Mouse (Mus musculus): ENCODE results near the gene Gnai2. TPM values are rescaled to one million over a fixed set of nuclear protein-coding genes. Genes with fewer than 3 reads are reported as not detected.
A peak's percentile ranks its signal among the peaks of the same experiment; 100 is the strongest.
"Not testable (repeated sequence)": the region's sequence is repeated elsewhere in the genome, so short reads cannot be mapped to it uniquely, and the experiment has no call there.

The Gnai2 gene
- polyA plus RNA-seq (2012; fragmentation: generic; extraction: Trizol): 499 TPM

GRCm38 (mm10) chr9:107635279-107636028 is at the start of gene Gnai2:
TSS of gene Gnai2 (minus strand) at chr9:107635367.
- Histone ChIP-seq H3K27me3 (ENCODE audit: control insufficient read depth, insufficient read depth, insufficient read length) (no peaks in the 10 kb centered on the region), H3K36me3 (ENCODE audit: control insufficient read depth, insufficient read depth) (no peaks in the 10 kb centered on the region), H3ac (ENCODE audit: control insufficient read depth, insufficient read length) (peak within 1 kb of the TSS; percentile 81), H3K4me3 (peak within 1 kb of the TSS; percentile 97), H3K4me2 (ENCODE audit: low read depth) (peak within 1 kb of the TSS; percentile 75), H3K79me2 (ENCODE audit: control insufficient read depth, insufficient read depth) (peaks cover 45% of the 10 kb centered on the region)
- TF ChIP-seq MYOG (IDR thresholded peaks at IDR 0.05; ENCODE audit: control insufficient read depth in 1 of 3, insufficient read depth in 1 of 3, insufficient read length in 2 of 3, low read depth in 2 of 3) (no peak), CEBPB (IDR thresholded peaks at IDR 0.05; ENCODE audit: insufficient read depth, poor library complexity, severe bottlenecking) (no peak), POLR2AphosphoS2 (IDR thresholded peaks at IDR 0.05; ENCODE audit: insufficient read length, low read depth) (peak; percentile 74), REST (IDR thresholded peaks at IDR 0.05; ENCODE audit: insufficient read depth, insufficient read length) (no peak), USF1 (IDR thresholded peaks at IDR 0.05; ENCODE audit: low read depth) (peak; percentile 69), TCF12 (IDR thresholded peaks at IDR 0.05; ENCODE audit: insufficient read depth, poor library complexity, severe bottlenecking) (no peak), TCF3 (IDR thresholded peaks at IDR 0.05; ENCODE audit: insufficient read length, low read depth) (no peak), POLR2A (IDR thresholded peaks at IDR 0.05; ENCODE audit: insufficient read length, low read depth) (peak; percentile 83)

GRCm38 (mm10) chr9:107682405-107682804 is 47.2 kb upstream of the Gnai2 start:
- Histone ChIP-seq H3K27me3 (ENCODE audit: control insufficient read depth, insufficient read depth, insufficient read length) (peaks cover 59% of the 10 kb centered on the region), H3K79me2 (ENCODE audit: control insufficient read depth, insufficient read depth) (no peaks in the 10 kb centered on the region), H3ac (ENCODE audit: control insufficient read depth, insufficient read length) (no peak overlapping the region), H3K4me3 (no peak overlapping the region), H3K36me3 (ENCODE audit: control insufficient read depth, insufficient read depth) (no peaks in the 10 kb centered on the region), H3K4me2 (ENCODE audit: low read depth) (no peak overlapping the region)
- TF ChIP-seq USF1 (IDR thresholded peaks at IDR 0.05; ENCODE audit: low read depth): no peak
- TF ChIP-seq MYOD1 (IDR thresholded peaks at IDR 0.05; ENCODE audit: control insufficient read depth in 1 of 3, insufficient read length in 2 of 3, low read depth in 2 of 3): no peak
- TF ChIP-seq TCF12 (IDR thresholded peaks at IDR 0.05; ENCODE audit: insufficient read depth, poor library complexity, severe bottlenecking): no peak

DNA sequence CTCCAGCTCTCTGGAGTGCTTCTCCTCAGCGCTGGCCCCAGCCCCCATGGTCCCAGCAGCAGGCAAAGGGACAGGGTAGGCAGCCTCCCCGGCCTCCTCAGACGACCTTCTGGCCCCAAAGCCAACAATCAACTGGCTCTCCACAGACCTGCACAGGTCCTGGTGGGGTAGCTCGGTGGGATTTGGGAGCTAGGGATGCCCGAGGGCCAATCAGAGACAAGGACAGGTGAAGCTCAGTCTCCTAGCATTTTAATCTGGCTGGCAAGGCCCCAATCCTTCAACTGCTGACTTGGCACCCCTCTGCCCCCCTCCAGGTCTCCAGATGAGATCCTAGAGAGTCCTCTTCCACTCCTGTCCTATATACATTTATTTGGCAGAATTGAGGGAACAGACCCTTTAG is 44.3 kb upstream of the Gnai2 start, which contains the start of gene Gnat1:
Gnat1 (minus strand) TSS at position 212 of the 400 bp plus-strand sequence.
- H3K36me3 ChIP-seq (ENCODE audit: control insufficient read depth, insufficient read depth): no peaks in the 10 kb centered on the region
- TF ChIP-seq CEBPB (IDR thresholded peaks at IDR 0.05; ENCODE audit: insufficient read depth, poor library complexity, severe bottlenecking): no peak
- TF ChIP-seq MYOD1 (IDR thresholded peaks at IDR 0.05; ENCODE audit: control insufficient read depth in 1 of 3, insufficient read length in 2 of 3, low read depth in 2 of 3): no peak
- no peak for TF ChIP-seq TCF3 (IDR thresholded peaks at IDR 0.05; ENCODE audit: insufficient read length, low read depth)
- TF ChIP-seq TCF12 (IDR thresholded peaks at IDR 0.05; ENCODE audit: insufficient read depth, poor library complexity, severe bottlenecking): no peak
- no peak for TF ChIP-seq USF1 (IDR thresholded peaks at IDR 0.05; ENCODE audit: low read depth)
- TF ChIP-seq MAX (IDR thresholded peaks at IDR 0.05; ENCODE audit: low read depth): no peak
- no peak for TF ChIP-seq SRF (IDR thresholded peaks at IDR 0.05; ENCODE audit: control insufficient read depth, insufficient read length, low read depth)
- no peak for TF ChIP-seq REST (IDR thresholded peaks at IDR 0.05; ENCODE audit: insufficient read depth, insufficient read length)
- no peak for TF ChIP-seq POLR2A (IDR thresholded peaks at IDR 0.05; ENCODE audit: insufficient read length, low read depth)
- no peak for TF ChIP-seq POLR2AphosphoS2 (IDR thresholded peaks at IDR 0.05; ENCODE audit: insufficient read length, low read depth)
- no peak for TF ChIP-seq MYOG (IDR thresholded peaks at IDR 0.05; ENCODE audit: control insufficient read depth in 1 of 3, insufficient read depth in 1 of 3, insufficient read length in 2 of 3, low read depth in 2 of 3)
- no peak for TF ChIP-seq E2F4 (IDR thresholded peaks at IDR 0.05; ENCODE audit: insufficient read depth)
- no peak within 1 kb of the TSS for H3K4me2 ChIP-seq (ENCODE audit: low read depth)
- H3K4me3 ChIP-seq: no peak within 1 kb of the TSS
- H3K79me2 ChIP-seq (ENCODE audit: control insufficient read depth, insufficient read depth): no peaks in the 10 kb centered on the region
- no peak within 1 kb of the TSS for H3ac ChIP-seq (ENCODE audit: control insufficient read depth, insufficient read length)
- H3K27me3 ChIP-seq (ENCODE audit: control insufficient read depth, insufficient read depth, insufficient read length): peaks cover 67% of the 10 kb centered on the region

DNA sequence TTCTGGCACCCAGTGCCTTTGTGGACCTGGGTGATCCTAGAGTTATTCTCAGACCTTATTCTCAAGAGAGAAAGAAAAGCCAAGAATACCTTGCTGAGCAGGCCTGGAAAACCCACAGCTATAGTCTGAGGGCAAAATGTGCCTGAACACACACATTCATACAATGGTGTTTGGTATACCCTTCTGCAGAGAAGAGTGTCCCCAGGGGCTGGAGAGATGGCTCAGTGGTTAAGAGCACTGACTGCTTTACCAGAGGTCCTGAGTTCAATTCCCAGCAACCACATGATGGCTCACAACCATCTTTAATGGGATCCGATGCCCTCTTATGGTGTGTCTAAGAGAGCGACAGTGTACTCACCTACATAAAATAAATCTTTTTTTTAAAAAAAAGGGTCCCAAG is 43.7 kb upstream of the Gnai2 start:
- no peaks in the 10 kb centered on the region for H3K36me3 ChIP-seq (ENCODE audit: control insufficient read depth, insufficient read depth)
- TF ChIP-seq E2F4 (IDR thresholded peaks at IDR 0.05; ENCODE audit: insufficient read depth) (no peak), POLR2A (IDR thresholded peaks at IDR 0.05; ENCODE audit: insufficient read length, low read depth) (no peak), CEBPB (IDR thresholded peaks at IDR 0.05; ENCODE audit: insufficient read depth, poor library complexity, severe bottlenecking) (no peak)
- no peak overlapping the region for H3K4me3 ChIP-seq
- H3K4me2 ChIP-seq (ENCODE audit: low read depth): no peak overlapping the region
- peaks cover 67% of the 10 kb centered on the region for H3K27me3 ChIP-seq (ENCODE audit: control insufficient read depth, insufficient read depth, insufficient read length)
- no peak overlapping the region for H3ac ChIP-seq (ENCODE audit: control insufficient read depth, insufficient read length)
- H3K79me2 ChIP-seq (ENCODE audit: control insufficient read depth, insufficient read depth): no peaks in the 10 kb centered on the region

DNA sequence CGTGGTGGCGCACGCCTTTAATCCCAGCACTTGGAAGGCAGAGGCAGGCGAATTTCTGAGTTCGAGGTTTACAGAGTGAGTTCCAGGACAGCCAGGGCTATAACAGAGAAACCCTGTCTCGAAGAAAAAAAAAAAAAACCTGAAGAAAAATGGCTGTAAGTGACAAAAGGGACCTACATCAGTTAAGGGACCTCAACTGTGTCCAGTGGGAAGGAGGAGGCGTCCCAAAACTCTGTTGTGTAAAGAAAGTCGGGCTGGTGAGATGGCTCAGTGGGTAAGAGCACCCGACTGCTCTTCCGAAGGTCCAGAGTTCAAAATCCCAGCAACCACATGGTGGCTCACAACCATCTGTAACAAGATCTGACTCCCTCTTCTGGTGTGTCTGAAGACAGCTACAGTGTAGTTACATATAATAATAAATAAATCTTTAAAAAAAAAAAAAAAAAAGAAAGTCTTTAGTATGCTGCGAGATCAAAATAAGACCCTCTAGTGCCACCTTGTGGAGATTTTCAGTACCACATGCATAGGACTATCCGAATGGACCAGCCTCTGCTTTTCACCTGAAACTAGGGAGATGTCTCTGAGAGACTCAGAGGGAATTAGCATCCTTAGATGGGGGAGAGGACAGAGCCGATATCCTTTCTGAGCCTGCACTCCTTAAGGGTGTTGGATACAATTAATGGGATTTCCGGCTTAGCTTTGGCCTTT is 42.8 kb upstream of the Gnai2 start:
- H3K4me3 ChIP-seq; H3ac ChIP-seq (ENCODE audit: control insufficient read depth, insufficient read length); H3K79me2 ChIP-seq (ENCODE audit: control insufficient read depth, insufficient read depth); H3K4me2 ChIP-seq (ENCODE audit: low read depth); H3K36me3 ChIP-seq (ENCODE audit: control insufficient read depth, insufficient read depth): not testable (repeated sequence)
- H3K27me3 ChIP-seq (ENCODE audit: control insufficient read depth, insufficient read depth, insufficient read length): peaks cover 71% of the 10 kb centered on the region

Data from myocyte (in vitro differentiated cells).